Mouse (Mus musculus): Measurements from ENCODE around the gene Hivep2. TPM values are rescaled to one million over a fixed set of nuclear protein-coding genes. Genes with fewer than 3 reads are reported as not detected.

Gene Hivep2
- polyA plus RNA-seq (2021), result 8.8 TPM

DNA sequence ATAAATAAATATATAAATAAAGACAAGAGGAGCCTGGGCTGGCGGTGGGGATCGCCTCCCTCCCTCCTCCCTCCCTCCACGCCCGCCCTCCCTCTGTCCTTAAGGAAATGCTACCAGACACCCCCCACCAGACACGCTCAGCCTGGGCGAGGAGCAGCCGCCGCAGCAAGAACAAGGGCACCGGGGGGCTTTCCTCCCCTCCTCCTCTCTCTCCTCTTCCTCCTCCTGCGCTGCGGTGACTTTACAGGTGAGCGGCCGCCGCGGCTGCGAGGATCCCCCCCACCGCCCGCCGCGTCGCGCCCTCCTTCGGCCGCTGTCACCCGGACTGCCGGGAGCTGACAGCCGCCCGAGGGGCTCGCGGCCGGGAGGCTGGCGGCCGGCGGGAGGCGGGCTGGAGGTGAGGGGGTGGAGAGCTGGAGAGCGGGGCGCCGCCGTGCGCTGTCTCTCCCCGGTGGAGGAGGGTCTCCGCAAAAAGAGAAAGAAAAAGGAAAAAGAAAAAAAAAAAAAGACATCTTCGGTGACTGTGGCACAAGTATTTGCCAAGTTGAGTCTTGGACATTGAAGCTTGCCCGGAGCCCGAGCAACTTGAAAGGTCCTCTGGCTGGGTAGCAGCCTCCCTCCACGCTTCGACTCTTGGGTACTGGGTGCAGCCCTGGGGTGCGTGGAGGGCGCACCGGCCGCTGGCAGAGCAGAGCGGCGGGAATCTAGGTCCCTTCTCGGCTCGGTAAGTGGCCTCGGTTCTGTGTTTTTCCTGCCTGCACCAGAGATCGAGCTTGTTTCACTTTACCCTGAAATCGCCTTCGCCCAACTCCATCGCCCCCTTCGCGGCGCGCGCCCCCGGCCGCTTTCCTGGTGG is at the start of gene Hivep2:
TSS of gene Hivep2 (plus strand) at position 102 of the 856 bp plus-strand sequence.
- no peak for TF ChIP-seq CTCF (IDR thresholded peaks at IDR 0.05)
- in situ Hi-C loops (cut with MboI; ENCODE audit: low pct_unique_long_range_greater_than_20kb), result loop anchor here (5.0 to 10.0 kb wide), 4 partner anchors 51 to 391 kb away; no protein-coding TSS in a partner anchor

DNA sequence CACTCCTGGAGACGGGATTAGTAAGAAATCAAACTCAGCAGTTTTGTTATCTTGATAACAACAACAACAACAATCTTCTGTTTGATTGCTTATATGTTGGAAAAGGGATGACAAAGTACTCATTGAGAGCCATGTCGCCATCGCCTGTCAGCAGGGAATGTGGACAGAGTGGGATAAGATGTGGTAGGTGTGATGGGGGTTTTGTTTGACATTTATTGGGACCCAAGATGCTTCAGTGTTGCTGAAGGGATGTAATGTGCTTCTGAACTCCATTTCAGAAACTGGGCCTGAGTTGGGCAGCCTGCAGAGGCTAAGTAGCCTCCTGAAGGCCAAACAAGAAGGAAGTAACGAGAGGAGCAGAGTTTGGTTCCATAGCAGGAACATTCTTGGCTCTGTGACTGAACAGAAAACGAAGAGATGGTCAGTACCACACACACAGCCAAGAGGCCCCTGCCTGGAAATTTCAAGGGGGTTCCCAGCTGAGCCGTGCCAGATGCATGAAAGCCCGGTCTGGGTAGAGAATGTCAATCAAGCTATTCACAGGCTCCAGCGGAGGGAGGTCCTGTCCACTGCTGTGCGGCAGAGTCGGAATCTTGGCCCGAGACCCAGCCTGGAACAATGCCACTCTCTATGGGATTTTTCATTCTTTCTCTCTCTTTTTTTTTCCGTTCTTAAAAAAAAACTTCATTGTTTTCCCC is 49.1 kb upstream of the Hivep2 start:
- no peak for DNase-seq (ENCODE audit: low read depth, low spot score)
- no peak for ATAC-seq
- CTCF ChIA-PET, result no interaction called here
- POLR2A ChIA-PET, result interaction anchor here (0.6 kb wide), 1 partner anchor 523 kb away, joined by 3 read pairs; no protein-coding TSS in a partner anchor
- H3K27me3 ChIP-seq, result peaks cover 12% of the 10 kb centered on the region
- in situ Hi-C loops (cut with MboI; ENCODE audit: low pct_unique_long_range_greater_than_20kb), result no loop called here
- no peak for TF ChIP-seq CTCF (IDR thresholded peaks at IDR 0.05)

More for the DNA sequence above, at the start of gene Hivep2:
- POLR2A ChIA-PET, result interaction anchor here (0.6 kb wide), 1 partner anchor 1043 kb away, joined by 3 read pairs; no protein-coding TSS in a partner anchor
- CTCF ChIA-PET, result no interaction called here
- ATAC-seq (peak; percentile 18), DNase-seq (ENCODE audit: low read depth, low spot score) (no peak)
- no peaks in the 10 kb centered on the region for H3K27me3 ChIP-seq

DNA sequence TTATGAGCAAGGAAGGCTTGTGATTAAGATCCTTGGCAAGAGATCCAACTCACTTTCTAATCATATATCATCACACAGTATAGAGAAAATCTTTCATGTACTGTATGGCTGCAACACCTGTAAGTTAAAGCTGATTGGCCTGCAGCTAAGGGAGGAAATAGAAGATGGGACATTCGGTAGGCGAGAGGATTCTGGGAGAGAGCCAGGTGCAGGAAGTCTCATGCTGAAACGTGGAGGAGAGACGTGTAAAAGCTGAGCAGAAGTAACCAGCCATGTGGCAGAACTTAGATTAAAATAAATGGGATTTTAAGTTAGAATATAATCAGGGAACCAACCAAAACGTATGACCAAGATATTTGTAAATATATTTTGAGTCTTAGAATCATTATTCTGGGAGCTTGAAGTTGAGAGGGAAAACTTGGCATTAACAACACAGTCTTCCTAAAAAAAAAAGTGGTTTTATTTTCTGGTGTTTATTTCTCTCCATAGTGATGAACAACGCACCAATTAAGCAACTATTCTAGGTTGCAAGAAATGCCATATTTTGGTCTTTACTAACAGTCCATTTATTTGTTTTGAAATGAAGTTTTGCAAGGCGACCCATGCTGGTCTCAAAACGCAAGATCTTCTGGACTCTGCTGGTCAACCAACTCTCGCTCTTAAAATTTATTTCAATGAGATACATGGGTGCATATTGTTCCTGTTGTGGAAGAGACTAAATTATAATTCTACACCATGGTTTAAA is 44.1 kb upstream of the Hivep2 start:
- no peak for TF ChIP-seq CTCF (IDR thresholded peaks at IDR 0.05)
- ChIA-PET POLR2A (no interaction called here), CTCF (no interaction called here)
- in situ Hi-C loops (cut with MboI; ENCODE audit: low pct_unique_long_range_greater_than_20kb), result no loop called here
- ATAC-seq, result no peak
- H3K27me3 ChIP-seq, result peaks cover 4% of the 10 kb centered on the region
- DNase-seq (ENCODE audit: low read depth, low spot score), result no peak

DNA sequence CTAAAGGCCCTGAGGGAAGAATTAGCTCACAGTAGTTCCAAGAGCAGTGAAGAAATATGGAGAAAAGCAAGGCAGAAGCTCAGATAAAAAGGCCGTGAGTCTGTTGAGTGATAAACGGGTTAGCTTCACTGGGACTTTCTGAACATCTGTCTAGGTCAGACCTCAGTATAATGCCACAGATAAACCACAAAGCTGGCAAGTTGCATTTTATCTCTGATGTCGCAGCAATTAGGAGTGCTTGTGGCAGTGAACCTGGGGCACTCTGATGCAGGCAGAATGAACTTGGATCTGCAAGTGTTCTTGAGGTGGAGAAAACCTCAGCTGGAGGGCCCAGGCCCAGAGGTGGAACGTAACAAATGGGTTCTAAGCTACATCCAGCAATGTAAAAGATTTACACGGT is 36.6 kb upstream of the Hivep2 start:
- TF ChIP-seq CTCF (IDR thresholded peaks at IDR 0.05), result no peak
- ChIA-PET POLR2A (no interaction called here), CTCF (interaction anchor here (1.0 kb wide), 1 partner anchor 14 kb away, joined by 4 read pairs; no protein-coding TSS in a partner anchor)
- in situ Hi-C loops (cut with MboI; ENCODE audit: low pct_unique_long_range_greater_than_20kb), result no loop called here
- no peaks in the 10 kb centered on the region for H3K27me3 ChIP-seq
- no peak for ATAC-seq
- DNase-seq (ENCODE audit: low read depth, low spot score), result no peak

DNA sequence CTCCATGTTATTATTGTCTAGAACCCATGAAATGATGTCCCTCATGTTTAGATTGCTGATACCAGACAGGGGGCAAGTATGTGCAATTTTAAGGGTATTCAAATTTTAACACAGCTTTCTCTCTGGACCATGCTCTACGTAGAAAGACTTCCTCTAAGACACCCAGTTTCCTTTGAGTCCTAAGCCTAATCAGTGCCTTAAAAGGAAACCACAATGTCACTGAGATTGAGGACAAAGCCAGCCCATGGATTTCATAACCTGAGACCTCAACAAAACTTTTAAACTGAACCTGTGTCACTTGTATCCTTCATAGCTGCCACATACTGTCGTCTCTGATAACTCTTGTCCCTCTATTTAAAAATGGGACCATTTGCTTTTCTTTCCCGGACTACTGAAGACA is 33.7 kb upstream of the Hivep2 start:
- peaks cover 3% of the 10 kb centered on the region for H3K27me3 ChIP-seq
- CTCF ChIA-PET, result interaction anchor here (1.2 kb wide), 1 partner anchor 18 kb away, joined by 3 read pairs; no protein-coding TSS in a partner anchor
- POLR2A ChIA-PET, result no interaction called here
- no peak for DNase-seq (ENCODE audit: low read depth, low spot score)
- in situ Hi-C loops (cut with MboI; ENCODE audit: low pct_unique_long_range_greater_than_20kb), result no loop called here
- ATAC-seq, result no peak
- TF ChIP-seq CTCF (IDR thresholded peaks at IDR 0.05), result no peak

DNA sequence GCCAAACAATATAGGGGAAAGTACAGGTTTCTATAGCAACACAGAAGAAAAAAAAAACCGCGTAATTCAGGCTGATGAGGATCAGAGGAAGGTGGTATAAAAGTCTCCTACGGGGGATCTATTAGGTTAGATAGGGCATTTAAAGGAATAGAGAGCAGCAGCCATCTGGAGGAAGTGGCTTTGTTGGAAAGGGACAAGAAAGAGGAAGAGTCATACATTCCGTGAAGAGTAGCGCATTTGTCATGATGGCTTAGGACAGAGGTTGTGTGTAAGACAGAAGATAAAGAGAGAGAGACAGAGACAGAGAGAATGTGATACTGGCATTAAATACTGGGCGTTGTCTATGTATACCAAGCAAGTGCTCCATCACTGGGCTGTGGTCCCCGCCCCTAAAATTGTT is 32.6 kb upstream of the Hivep2 start:
- in situ Hi-C loops (cut with MboI; ENCODE audit: low pct_unique_long_range_greater_than_20kb), result no loop called here
- DNase-seq (ENCODE audit: low read depth, low spot score) (no peak), ATAC-seq (no peak)
- ChIA-PET CTCF (no interaction called here), POLR2A (no interaction called here)
- TF ChIP-seq CTCF (IDR thresholded peaks at IDR 0.05), result no peak
- peaks cover 3% of the 10 kb centered on the region for H3K27me3 ChIP-seq

DNA sequence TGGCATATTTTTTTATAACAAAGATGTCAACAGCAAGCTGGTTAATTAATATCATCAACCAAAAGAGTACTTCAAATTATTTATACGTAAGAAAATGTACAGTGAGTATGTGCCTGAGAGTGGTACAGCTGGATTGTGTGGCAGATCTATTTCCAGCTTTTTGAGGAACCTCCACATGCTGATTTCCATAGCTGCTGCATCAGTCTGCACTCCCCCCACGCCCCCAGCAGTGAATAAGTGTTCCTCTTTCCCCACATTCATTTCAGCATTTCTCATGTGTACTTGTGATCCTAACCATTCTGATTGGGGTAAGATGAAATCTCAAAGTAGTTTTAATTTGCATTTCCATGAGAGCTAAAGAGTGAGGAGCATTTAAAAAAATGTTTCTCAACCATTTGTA is 30.2 kb upstream of the Hivep2 start:
- H3K27me3 ChIP-seq, result peaks cover 6% of the 10 kb centered on the region
- no peak for TF ChIP-seq CTCF (IDR thresholded peaks at IDR 0.05)
- ChIA-PET CTCF (no interaction called here), POLR2A (no interaction called here)
- ATAC-seq (no peak), DNase-seq (ENCODE audit: low read depth, low spot score) (no peak)
- in situ Hi-C loops (cut with MboI; ENCODE audit: low pct_unique_long_range_greater_than_20kb), result no loop called here

DNA sequence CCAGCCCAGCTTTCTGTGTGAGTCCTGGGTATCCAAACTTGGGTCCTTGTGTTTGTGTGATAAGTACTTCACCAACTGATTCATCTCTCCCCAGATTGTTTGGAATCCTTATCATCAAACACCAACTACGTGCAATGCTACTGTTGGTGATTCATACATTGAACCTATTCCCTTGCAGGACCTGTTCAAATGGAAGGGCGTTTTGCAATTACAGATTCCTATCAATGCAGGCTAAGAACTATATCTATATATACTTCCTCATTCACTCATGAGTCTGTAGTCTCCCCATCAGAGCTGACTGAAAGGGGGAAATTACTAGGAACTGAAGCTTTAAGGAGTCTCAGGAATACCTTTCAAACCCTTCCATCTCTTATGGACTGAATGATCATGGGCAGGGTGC is 24.5 kb upstream of the Hivep2 start:
- ATAC-seq (no peak), DNase-seq (ENCODE audit: low read depth, low spot score) (no peak)
- ChIA-PET CTCF (no interaction called here), POLR2A (no interaction called here)
- peaks cover 12% of the 10 kb centered on the region for H3K27me3 ChIP-seq
- in situ Hi-C loops (cut with MboI; ENCODE audit: low pct_unique_long_range_greater_than_20kb), result no loop called here
- TF ChIP-seq CTCF (IDR thresholded peaks at IDR 0.05), result no peak

DNA sequence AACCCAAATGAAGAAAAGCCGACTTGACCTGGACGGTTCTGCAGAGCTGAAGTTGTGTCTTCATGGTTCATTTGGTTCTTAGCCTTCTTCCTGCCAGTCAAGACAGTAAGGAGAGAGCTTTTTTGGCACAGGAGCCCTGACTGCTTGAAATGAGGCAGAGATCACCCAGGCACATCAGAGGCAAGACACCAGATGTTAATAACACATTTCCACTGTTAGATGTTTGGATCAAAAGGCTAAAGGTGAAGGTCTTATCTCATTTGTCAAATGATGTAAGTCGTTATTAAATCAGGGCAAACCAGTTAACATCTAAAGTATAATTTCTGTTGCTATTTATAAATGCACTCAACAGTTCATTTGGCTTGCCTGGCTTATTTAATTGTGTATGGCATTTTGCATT is 22.2 kb upstream of the Hivep2 start:
- ATAC-seq (no peak), DNase-seq (ENCODE audit: low read depth, low spot score) (no peak)
- ChIA-PET CTCF (no interaction called here), POLR2A (interaction anchor here (0.6 kb wide), 1 partner anchor 85 kb away, joined by 3 read pairs; no protein-coding TSS in a partner anchor)
- in situ Hi-C loops (cut with MboI; ENCODE audit: low pct_unique_long_range_greater_than_20kb), result no loop called here
- no peak for TF ChIP-seq CTCF (IDR thresholded peaks at IDR 0.05)
- H3K27me3 ChIP-seq, result peaks cover 6% of the 10 kb centered on the region

DNA sequence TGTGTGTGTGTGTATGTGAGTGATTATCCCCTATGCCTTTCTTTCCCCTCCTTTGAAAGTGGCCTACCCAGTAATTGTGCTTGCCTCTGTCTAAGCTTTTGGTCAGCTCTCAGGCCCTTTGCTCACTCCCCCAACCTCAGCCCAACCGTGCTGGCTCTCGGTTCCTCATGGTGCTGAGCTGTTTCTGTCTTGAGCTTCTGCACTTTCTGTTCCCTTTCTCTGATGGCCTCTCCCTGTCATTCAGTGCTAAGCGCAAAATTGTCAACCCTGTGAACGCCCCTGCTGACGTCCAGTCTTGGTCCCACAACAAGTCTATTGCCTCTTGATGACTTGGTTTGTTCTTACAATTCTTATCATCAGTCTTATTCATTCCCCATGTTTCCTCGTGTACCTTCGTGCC is 19.4 kb upstream of the Hivep2 start:
- TF ChIP-seq CTCF (IDR thresholded peaks at IDR 0.05), result no peak
- peaks cover 14% of the 10 kb centered on the region for H3K27me3 ChIP-seq
- ATAC-seq (no peak), DNase-seq (ENCODE audit: low read depth, low spot score) (no peak)
- POLR2A ChIA-PET, result interaction anchor here (0.6 kb wide), 1 partner anchor 351 kb away, joined by 3 read pairs; no protein-coding TSS in a partner anchor
- in situ Hi-C loops (cut with MboI; ENCODE audit: low pct_unique_long_range_greater_than_20kb), result no loop called here
- CTCF ChIA-PET, result no interaction called here
